Mouse (Mus musculus) hindbrain, embryonic 10.5 days (tissue): ENCODE results near the gene Plpp1. TPM values are rescaled to one million over a fixed set of nuclear protein-coding genes. Genes with fewer than 3 reads are reported as not detected.

Source experiments
- DNase-seq: peaks from one replicate; pipeline ENCODE4 v3.0.0-alpha.2; 2017; ENCODE audit warnings: low spot score
- H3K27ac ChIP-seq: fragments of 300-500 bp; sonication (generic); 2 replicates; pipeline ENCODE4 v1.5.1; 2016; ENCODE audit warnings: mild to moderate bottlenecking, moderate library complexity
- H3K27me3 ChIP-seq: fragments of 300-500 bp; sonication (generic); 2 replicates; pipeline ENCODE4 v1.6.1; 2016; ENCODE audit warnings: mild to moderate bottlenecking; ENCODE audit not compliant: poor library complexity, insufficient read depth, severe bottlenecking
- H3K36me3 ChIP-seq: fragments of 300-500 bp; sonication (generic); 2 replicates; pipeline ENCODE4 v1.6.1; 2016; ENCODE audit warnings: mild to moderate bottlenecking, moderate library complexity
- H3K4me1 ChIP-seq: fragments of 300-500 bp; sonication (generic); replicated peaks from 2 replicates; pipeline ENCODE4 v1.6.1; 2016; ENCODE audit warnings: mild to moderate bottlenecking
- H3K4me3 ChIP-seq: fragments of 300-500 bp; sonication (generic); 2 replicates; pipeline ENCODE4 v1.5.1; 2016; ENCODE audit warnings: mild to moderate bottlenecking, moderate library complexity
- H3K9me3 ChIP-seq: fragments of 300-500 bp; sonication (generic); 2 replicates; pipeline ENCODE4 v1.6.1; 2016; ENCODE audit warnings: mild to moderate bottlenecking, moderate library complexity
- WGBS: fragments of 180-500 bp; shearing (Covaris S2); methylation state at CpG from one replicate; pipeline ENCODE4 v1.1.7; 2016; 5-methylcytosine and 5-hydroxymethylcytosine counted together
- polyA plus RNA-seq: library from polyadenylated mRNA; unstranded; fragments of >200 nt; fragmentation: Nextera tagmentation; extraction: Ambion mirVana; gene quantifications from 2 replicates; pipeline ENCODE4 v1.2.1, GENCODE M21; 2016

Gene Plpp1
- polyA plus RNA-seq, 1 experiment from 2014 or later = 25.5 TPM

DNA sequence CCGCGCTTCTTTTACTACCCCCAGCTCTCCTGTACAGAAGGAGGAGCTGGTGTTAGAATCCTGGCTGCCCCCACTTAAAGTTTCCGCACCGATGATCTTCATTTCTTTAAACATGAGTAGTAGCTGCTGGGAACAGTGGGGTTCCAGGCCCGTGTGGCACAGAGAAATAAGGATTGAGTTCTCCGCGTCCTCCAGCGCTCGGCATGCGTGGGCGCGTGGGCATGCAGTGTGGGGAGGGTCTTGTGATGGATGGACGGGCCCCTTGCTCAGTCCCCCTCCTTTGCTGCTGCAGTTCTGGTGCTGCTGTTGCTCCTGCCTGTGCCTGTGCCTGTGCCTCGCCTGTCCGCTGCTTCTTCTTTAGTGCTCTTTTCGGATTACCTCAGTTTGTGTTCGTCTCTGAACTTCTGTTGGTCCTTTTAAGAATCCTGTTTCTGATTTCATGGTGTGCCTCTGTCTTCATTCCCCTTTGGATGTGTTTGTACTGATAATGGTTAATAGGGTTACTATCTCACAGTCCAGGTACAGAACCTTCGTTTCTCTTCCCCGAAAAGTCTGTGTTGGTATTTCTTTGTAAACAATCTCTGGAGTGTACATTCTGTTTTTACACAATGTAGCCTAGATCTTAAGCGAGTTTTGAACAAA, 32.8 kb downstream of the Plpp1 start:
- H3K36me3 ChIP-seq = no peaks in the 10 kb centered on the region

DNA sequence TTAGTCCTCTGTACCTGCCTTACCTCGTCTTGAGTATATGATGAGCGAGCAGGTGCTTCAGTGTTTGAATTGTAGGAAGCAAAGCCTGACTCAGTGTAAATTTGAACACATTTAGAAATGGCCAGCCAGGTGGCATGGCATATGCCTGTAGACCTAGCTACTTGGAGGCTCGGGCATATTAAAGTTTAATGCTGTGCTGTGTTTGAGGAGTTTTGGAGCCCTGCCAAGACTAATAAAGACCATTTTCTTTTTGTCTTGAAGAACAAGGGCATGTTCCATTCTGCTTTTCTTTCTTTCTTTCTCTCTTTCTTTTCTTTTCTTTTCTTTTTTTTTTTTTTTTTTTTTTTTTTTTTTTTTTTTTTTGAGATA, 33.3 kb downstream of the Plpp1 start:
- Histone ChIP-seq H3K36me3 (no peaks in the 10 kb centered on the region), H3K4me3 (no peak overlapping the region), H3K9me3 (no peaks in the 10 kb centered on the region), H3K4me1 (peaks cover 20% of the 10 kb centered on the region), H3K27ac (no peak overlapping the region), H3K27me3 (no peaks in the 10 kb centered on the region)
- WGBS = 82% methylated on average over 3 of the region's 3 CpGs
- DNase-seq = no peak

More for the DNA sequence above, 32.8 kb downstream of the Plpp1 start:
- H3K27me3 ChIP-seq = no peaks in the 10 kb centered on the region
- WGBS = 58% methylated on average over 20 of the region's 20 CpGs
- peaks cover 20% of the 10 kb centered on the region for H3K4me1 ChIP-seq
- H3K27ac ChIP-seq = no peak overlapping the region
- no peak overlapping the region for H3K4me3 ChIP-seq
- no peak for DNase-seq
- no peaks in the 10 kb centered on the region for H3K9me3 ChIP-seq

DNA sequence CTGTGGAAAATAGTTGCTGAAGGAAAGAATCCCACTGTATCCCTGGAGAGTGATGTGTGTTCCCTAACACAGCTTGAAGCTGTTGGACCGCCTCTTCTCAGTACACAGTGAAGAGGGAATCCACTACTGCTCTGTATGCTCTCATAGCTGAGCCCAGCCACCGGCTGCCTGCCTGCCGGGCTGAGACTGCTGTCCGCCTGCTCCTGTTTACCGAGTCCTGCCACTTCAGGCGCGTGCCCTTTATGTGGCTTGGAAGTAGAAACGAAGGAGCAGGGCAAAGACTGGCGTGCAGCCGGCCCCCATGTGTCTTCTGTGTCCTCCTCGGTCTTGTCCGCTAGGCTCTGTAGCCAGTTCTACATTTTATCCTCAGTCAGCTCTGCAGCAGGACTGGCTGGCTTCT, 34.5 kb downstream of the Plpp1 start:
- WGBS = 25% methylated on average over 12 of the region's 12 CpGs
- no peak overlapping the region for H3K4me3 ChIP-seq
- peaks cover 20% of the 10 kb centered on the region for H3K4me1 ChIP-seq
- no peaks in the 10 kb centered on the region for H3K27me3 ChIP-seq
- peak overlapping the region; percentile 13; the same call in 1 of the 2 replicates for H3K27ac ChIP-seq
- no peaks in the 10 kb centered on the region for H3K9me3 ChIP-seq
- H3K36me3 ChIP-seq = no peaks in the 10 kb centered on the region
- DNase-seq = peak; percentile 18

DNA sequence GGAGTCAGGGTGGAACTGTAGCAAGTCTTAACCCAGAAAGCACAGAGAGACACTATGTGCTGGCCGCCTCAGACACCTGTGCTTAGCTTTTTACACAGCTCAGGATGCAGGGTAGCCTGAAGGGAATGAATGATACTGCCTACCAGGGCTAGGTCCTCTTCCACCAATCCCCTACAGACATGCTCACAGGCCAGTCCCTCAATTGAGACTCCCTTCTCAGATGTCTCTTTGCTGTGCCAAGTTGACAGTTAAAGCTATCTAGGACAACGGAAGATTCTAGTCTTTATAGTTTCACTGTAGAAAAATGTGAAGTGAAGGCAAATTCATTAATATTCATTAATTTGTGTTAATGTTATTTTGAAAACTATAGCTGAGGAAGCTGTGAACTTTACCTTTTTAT, 36.4 kb downstream of the Plpp1 start:
- Histone ChIP-seq H3K4me1 (peaks cover 20% of the 10 kb centered on the region), H3K27me3 (no peaks in the 10 kb centered on the region), H3K9me3 (no peaks in the 10 kb centered on the region), H3K36me3 (no peaks in the 10 kb centered on the region), H3K4me3 (no peak overlapping the region), H3K27ac (no peak overlapping the region)
- 89% methylated on average over 2 of the region's 2 CpGs for WGBS
- no peak for DNase-seq

DNA sequence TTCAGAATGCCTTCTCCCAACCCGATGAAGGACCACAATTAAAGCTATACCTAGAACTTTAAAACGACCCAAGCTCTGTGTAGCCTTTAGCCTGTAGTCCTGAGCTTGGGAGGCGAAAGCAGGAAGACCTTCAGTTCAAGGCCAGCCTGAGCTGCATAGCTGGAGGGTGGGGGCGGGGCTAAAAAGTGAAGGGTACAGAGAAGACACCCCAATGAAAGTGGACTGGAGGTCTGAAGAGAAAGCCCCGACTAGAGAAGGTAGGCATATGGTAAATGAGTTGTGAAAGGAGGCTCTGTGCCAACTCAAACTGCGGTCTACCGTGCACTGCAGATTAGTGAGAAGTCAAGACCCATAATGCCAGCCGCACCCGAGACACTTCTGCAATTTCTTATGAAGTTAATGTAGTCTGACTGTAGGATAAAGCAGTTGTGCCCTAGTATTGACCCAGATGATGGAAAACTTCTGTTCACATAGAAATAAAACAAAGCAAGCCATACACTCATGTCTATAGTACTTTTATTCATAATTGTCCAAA, 37.1 kb downstream of the Plpp1 start:
- Histone ChIP-seq H3K4me1 (peaks cover 16% of the 10 kb centered on the region), H3K27me3 (no peaks in the 10 kb centered on the region), H3K4me3 (no peak overlapping the region), H3K9me3 (no peaks in the 10 kb centered on the region), H3K36me3 (0 out of 2 replicates have a peak, but pooled peaks cover 2% of the 10 kb centered on the region), H3K27ac (no peak overlapping the region)
- no peak for DNase-seq
- WGBS = 91% methylated on average over 9 of the region's 9 CpGs

DNA sequence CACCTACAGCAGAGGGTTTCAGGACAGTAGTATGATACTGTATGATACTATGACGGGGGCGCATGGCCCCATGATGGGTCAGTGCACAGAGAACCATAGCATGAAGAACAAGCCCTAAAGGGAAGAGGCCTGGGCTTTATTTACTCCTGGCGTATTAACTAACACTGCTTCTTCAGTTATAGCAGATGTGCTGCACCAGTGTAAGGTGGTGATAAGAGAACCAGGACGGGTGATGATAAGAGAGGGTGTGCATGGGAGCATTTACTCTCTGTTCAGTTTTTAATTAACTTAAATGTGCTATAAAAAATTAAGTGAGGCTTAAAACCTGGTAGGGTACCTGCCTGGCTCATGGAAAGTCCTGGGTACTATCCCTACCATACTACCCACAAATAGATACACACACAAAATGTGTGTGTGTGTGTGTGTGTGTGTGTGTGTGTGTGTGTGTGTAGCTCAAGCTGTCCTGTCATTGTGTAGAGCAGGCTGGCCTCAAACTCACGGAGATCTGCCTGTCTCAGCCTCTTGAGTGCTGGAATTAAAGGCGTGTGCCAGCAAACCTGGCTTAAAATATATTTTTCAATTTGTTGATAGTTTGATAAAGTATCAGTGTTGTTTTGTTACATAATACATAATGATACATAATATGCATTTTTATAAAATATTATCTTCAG, 38.1 kb downstream of the Plpp1 start:
- Histone ChIP-seq H3K27ac (no peak overlapping the region), H3K4me1 (peaks cover 7% of the 10 kb centered on the region), H3K27me3 (no peaks in the 10 kb centered on the region), H3K9me3 (no peaks in the 10 kb centered on the region), H3K36me3 (0 out of 2 replicates have a peak, but pooled peaks cover 2% of the 10 kb centered on the region), H3K4me3 (no peak overlapping the region)
- no peak for DNase-seq
- 93% methylated on average over 6 of the region's 6 CpGs for WGBS

DNA sequence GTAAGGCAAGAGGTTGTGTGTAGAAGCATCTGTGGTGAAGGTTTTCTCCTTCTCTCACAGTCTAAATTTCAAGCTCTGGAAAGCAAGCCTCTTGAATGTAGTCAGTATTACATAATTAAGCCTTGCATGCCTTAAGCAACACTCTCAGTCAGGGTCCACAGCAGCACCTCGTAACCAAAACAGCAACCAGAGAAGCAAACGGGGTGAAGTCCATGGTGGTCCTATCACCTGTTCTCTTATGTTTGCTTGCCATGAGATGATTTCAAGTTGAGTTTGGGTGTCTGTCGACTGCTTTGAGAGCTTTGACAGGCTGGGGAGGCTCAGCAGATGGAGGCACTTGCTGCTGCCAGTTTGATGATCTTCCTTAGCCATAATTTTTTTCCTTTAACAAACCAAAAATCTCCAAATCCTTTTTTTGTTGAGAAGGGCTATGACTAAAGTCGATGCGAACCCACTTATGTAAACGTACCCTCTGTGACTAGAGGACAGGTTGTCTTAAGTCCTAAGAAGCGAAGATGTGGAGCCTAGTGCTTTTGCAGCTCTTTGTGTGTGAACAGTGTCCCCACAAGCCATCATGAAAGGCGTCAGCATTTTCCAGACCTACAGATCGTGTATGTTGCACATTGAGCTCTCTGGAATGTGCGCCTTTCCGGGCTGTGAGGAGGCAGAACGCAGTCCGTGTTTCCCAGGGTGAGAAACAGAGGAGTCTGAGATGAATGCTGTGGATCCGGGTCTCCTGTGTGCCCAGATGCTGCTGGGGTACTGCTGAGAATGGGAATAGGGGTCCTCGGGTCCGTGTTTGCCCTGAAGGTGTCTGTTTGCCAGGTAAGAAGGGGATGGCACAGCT, 39.9 kb downstream of the Plpp1 start:
- Histone ChIP-seq H3K4me3 (no peak overlapping the region), H3K9me3 (peaks cover 1% of the 10 kb centered on the region; the same call in 1 of the 2 replicates), H3K36me3 (peaks cover 12% of the 10 kb centered on the region), H3K4me1 (no peaks in the 10 kb centered on the region), H3K27ac (no peak overlapping the region), H3K27me3 (no peaks in the 10 kb centered on the region)
- 90% methylated on average over 16 of the region's 16 CpGs for WGBS
- no peak for DNase-seq

DNA sequence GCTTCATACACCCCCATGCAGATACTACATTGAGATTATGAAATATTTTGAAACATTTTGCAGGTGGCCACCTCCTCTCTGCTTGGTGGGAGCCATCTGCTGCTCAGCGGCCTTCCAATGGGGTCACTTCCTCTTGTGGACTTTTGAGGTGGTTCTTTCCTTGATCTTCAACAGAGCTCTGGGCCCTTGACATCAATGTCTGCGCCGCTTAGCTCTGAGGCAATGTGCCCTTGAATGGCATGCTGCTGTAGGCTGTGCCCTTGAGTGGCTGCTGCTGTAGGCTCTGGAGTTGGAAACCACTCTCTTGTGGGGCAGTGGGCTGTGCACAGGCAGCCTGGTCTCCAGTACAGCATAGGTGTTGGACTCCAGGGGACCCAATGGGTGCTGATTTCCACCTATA, 45.3 kb downstream of the Plpp1 start:
- H3K4me3 ChIP-seq = no peak overlapping the region
- peaks cover 2% of the 10 kb centered on the region; the same call in 1 of the 2 replicates for H3K9me3 ChIP-seq
- H3K27me3 ChIP-seq = no peaks in the 10 kb centered on the region
- H3K36me3 ChIP-seq = peaks cover 17% of the 10 kb centered on the region
- DNase-seq = no peak
- H3K4me1 ChIP-seq = no peaks in the 10 kb centered on the region
- WGBS = 83% methylated on average over 3 of the region's 3 CpGs
- no peak overlapping the region for H3K27ac ChIP-seq

DNA sequence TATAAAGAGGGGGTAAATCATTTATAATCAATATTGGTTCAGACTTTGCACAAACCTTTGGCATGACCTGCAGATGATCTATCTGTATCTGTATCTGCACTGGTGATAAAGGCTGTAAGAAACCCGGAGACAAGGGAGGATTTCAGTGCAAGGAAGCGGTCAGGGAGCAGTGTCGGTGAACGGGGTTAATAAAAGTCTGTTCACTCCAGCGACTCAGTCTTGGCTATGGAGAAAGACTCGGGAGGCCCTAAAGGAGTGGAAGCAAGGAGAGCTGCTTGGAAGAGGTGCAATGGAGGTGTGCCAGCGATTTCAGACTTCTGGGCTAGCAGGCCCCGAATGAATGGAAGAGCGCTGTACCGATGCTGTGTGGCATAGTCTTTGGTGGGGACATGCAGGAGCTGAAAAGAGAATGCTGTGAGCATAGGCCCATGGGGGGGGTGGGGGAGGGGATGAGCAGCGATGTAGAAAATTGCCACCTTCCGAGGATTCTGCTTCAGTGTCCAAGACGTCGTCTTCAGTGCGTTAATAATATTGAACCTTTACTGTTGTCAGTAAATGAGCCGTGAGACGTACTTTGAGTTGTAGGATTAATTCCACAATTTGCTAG, 53.2 kb downstream of the Plpp1 start:
- Histone ChIP-seq H3K4me1 (peaks cover 14% of the 10 kb centered on the region), H3K4me3 (no peak overlapping the region), H3K27me3 (no peaks in the 10 kb centered on the region), H3K9me3 (no peaks in the 10 kb centered on the region), H3K27ac (no peak overlapping the region; the same call in 1 of the 2 replicates), H3K36me3 (0 out of 2 replicates have a peak, but pooled peaks cover 5% of the 10 kb centered on the region)
- 59% methylated on average over 17 of the region's 17 CpGs for WGBS
- no peak for DNase-seq

DNA sequence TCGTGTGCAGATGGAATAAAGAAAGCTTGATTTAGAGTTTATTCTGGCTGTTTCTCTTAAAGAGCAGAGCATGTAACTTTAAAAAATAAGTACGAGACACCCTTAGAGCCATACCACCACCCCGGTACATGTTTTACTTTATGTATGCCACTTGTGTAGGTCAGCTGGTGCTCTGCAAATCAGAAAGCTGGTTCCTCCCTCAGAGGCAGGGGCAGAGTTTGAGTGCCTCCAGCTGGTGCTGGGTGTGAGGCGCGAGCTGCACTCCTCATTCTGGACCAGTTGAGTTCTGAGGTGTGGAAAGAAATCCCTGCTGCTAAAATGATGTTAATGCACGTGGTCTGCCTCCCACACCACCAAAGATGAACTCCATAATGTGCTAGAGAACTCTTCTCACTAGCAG, 53.8 kb downstream of the Plpp1 start:
- H3K4me3 ChIP-seq = no peak overlapping the region
- peaks cover 14% of the 10 kb centered on the region for H3K4me1 ChIP-seq
- no peak overlapping the region for H3K27ac ChIP-seq
- no peak for DNase-seq
- H3K36me3 ChIP-seq = peaks cover 9% of the 10 kb centered on the region; the same call in 1 of the 2 replicates
- no peaks in the 10 kb centered on the region for H3K27me3 ChIP-seq
- 72% methylated on average over 6 of the region's 6 CpGs for WGBS
- H3K9me3 ChIP-seq = no peaks in the 10 kb centered on the region

DNA sequence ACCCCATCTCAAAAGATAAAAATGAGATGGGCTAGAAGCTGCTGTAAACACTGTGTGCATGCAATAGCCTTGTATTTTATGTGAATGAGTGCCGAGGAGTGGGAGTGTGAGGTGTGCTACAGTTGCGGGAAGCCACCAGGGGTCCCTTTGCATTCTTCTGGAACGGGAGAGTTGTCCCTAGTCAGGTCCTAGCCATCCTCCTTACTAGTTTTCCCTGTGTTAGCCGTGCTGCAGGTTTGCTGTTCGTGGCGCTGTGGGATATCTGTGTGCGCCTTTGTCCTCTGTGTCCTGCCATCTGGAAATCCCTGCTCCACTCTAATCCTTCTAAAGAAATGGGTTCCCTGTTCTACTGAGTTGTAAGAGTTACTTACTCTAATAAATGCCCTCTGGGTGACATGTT, 57.3 kb downstream of the Plpp1 start:
- H3K4me1 ChIP-seq = peaks cover 10% of the 10 kb centered on the region
- DNase-seq = no peak
- WGBS = 82% methylated on average over 7 of the region's 7 CpGs
- H3K9me3 ChIP-seq = no peaks in the 10 kb centered on the region
- no peak overlapping the region for H3K4me3 ChIP-seq
- no peaks in the 10 kb centered on the region for H3K27me3 ChIP-seq
- no peak overlapping the region for H3K27ac ChIP-seq
- peaks cover 22% of the 10 kb centered on the region for H3K36me3 ChIP-seq

DNA sequence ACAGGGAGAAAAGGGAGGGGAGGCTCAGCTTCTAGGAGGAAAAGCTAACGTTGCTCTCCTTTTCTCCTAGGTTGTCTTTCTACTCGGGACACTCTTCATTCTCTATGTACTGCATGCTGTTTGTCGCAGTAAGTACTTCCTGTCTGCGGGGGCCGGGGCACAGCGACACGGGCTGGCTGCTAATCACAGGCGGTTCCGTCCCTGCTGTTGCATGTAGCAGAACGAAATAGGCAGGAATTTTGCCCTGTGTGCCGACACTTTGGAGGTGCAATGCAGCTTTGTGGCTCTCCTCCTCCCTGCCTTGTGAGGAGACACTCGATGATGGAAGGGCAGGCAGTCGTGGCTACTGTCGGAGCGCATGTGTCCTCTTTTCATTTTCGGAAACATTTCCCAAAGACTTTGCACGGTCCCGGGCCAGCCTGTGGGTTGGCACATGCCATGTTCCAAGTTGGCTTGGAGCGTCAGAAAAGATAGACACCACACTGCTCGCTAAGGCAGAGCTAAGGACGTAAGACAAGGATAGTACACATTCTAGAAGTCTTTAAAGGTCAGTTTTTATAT, 59.1 kb downstream of the Plpp1 start:
- WGBS = 93% methylated on average over 21 of the region's 21 CpGs
- DNase-seq = no peak
- peaks cover 36% of the 10 kb centered on the region for H3K36me3 ChIP-seq

More for the DNA sequence above, 59.1 kb downstream of the Plpp1 start:
- Histone ChIP-seq H3K4me1 (no peaks in the 10 kb centered on the region), H3K27ac (no peak overlapping the region), H3K27me3 (no peaks in the 10 kb centered on the region), H3K9me3 (no peaks in the 10 kb centered on the region), H3K4me3 (no peak overlapping the region)
